Mouse (Mus musculus) gastrocnemius, postnatal 36 days (tissue): ENCODE measurements around the gene Rrm2. TPM values are rescaled to one million over a fixed set of nuclear protein-coding genes. Genes with fewer than 3 reads are reported as not detected.
"Not testable (repeated sequence)": the region's sequence is repeated elsewhere in the genome, so short reads cannot be mapped to it uniquely, and the experiment has no call there.

Source experiments
- DNase-seq, 2 experiments: peaks; one replicate each; pipeline ENCODE4 v3.0.0; 2022
- intact Hi-C: fragments of 180-260 bp; cut with DNase I; formaldehyde crosslinking; loops from one replicate; pipeline ENCODE4 v1.15.1; 2025
- total RNA-seq, 2 experiments: library from RNA; stranded (reverse); gene quantifications; 2 replicates each; pipeline ENCODE4 v1.2.3; 2021

Rrm2 gene
- total RNA-seq, 2 experiments from 2014 or later, result 2.1 to 3.0 TPM

- intact Hi-C loops, DNase-seq: not testable (repeated sequence)
Observed at GRCm38 (mm10) chr12:24741535-24741934, 33.5 kb downstream of the Rrm2 start.

- no peak for DNase-seq
- intact Hi-C loops, result no loop called here
Observed at GRCm38 (mm10) chr12:24744309-24744708, 36.3 kb downstream of the Rrm2 start.

GRCm38 (mm10) chr12:24746579-24747296 lies 38.7 kb downstream of the Rrm2 start:
- intact Hi-C loops, result no loop called here
- no peak for DNase-seq

GRCm38 (mm10) chr12:24747297-24747696 lies 39.3 kb downstream of the Rrm2 start:
- no peak for DNase-seq
- intact Hi-C loops, result no loop called here

GRCm38 (mm10) chr12:24750521-24750920 lies 42.5 kb downstream of the Rrm2 start:
- no peak for DNase-seq
- intact Hi-C loops, result no loop called here

- DNase-seq, result no peak
- intact Hi-C loops, result no loop called here
Observed at GRCm38 (mm10) chr12:24753680-24754079, 45.6 kb downstream of the Rrm2 start.

GRCm38 (mm10) chr12:24754693-24755092 lies 46.7 kb downstream of the Rrm2 start:
- intact Hi-C loops, result no loop called here
- DNase-seq, result no peak

- intact Hi-C loops, result no loop called here
- DNase-seq, result no peak
Observed at GRCm38 (mm10) chr12:24755471-24755870, 47.4 kb downstream of the Rrm2 start.

GRCm38 (mm10) chr12:24757387-24757786 lies 49.3 kb downstream of the Rrm2 start:
- intact Hi-C loops, result no loop called here
- DNase-seq, result no peak

GRCm38 (mm10) chr12:24758374-24758773 lies 50.3 kb downstream of the Rrm2 start:
- intact Hi-C loops, result no loop called here
- no peak for DNase-seq

GRCm38 (mm10) chr12:24762253-24762652 lies 54.2 kb downstream of the Rrm2 start:
- DNase-seq, result no peak
- intact Hi-C loops, result no loop called here

Other genes with a start within 250 kb of the Rrm2 start
- 1 to 10 TPM; 5.9 to 7.2 TPM for gene Taf1b, start 209.9 kb upstream of the Rrm2 start, total RNA-seq
- under 1 TPM; 0.18 to 0.22 TPM for gene Grhl1, start 136.0 kb upstream of the Rrm2 start, total RNA-seq
- 1 to 10 TPM; 7.8 to 8.6 TPM for gene Klf11, start 57.0 kb upstream of the Rrm2 start, total RNA-seq
- 1 to 10 TPM; 3.4 to 3.7 TPM for gene Cys1, start 26.4 kb upstream of the Rrm2 start, total RNA-seq
- 1 to 10 TPM; 2.3 to 2.4 TPM for gene Mboat2, start 122.6 kb downstream of the Rrm2 start, total RNA-seq